Mouse (Mus musculus) adipose tissue, adult 10 weeks (tissue): Measurements from ENCODE around the gene Gpc4. TPM values are rescaled to one million over a fixed set of nuclear protein-coding genes. Genes with fewer than 3 reads are reported as not detected.

Experiments used
- polyA plus RNA-seq: library from polyadenylated mRNA; stranded (reverse); fragments of 350-450 nt; fragmentation: Illumina TruSeq; extraction: RNeasy Lipid Tissue Mini Kit (QIAGEN cat#74804); gene quantifications from one replicate; pipeline ENCODE4 v1.2.3, GENCODE M21; 2014; ENCODE audit warnings: low read depth, low replicate concordance

The Gpc4 gene
- polyA plus RNA-seq, result 69.3 TPM

GRCm38 (mm10) chrX:52164738-52165554, at the start of gene Gpc4:
Gene Gpc4 (minus strand): TSS chrX:52165252.

Other genes starting within 250 kb of the Gpc4 start
- gene 1700080O16Rik, start 192.5 kb downstream of the Gpc4 start, polyA plus RNA-seq, result 0.40 TPM